In the genomic region with DNA sequence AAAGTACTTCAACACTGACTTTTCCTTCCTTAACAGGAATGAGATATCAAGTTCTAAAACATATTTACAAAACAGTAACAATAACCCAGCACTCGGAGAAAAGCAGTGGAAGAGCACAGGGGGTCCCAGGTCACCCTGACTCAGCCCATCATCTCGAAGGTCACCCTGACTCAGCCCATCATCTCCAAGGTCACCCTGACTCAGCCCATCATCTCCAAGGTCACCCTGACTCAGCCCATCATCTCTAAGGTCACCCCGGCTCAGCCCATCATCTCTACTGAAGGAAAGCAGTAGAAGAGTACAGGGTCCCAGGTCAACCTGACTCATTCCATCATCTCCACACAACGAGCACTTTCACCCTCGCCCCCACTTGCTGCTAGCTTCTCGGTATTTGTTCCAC, we compare ENCODE assay signal across 12 mouse cellular contexts.
"Had no signal": no experiment of that assay in that cellular context is flagged by ENCODE, and none has a peak within 500 bp of the region (broad histone marks: within the 10 kb centered on the region; RNA-seq: fewer than 3 reads in every experiment).

No protein-coding gene starts in this region.

- DNase-seq: lung, embryonic 14.5 days; lung, postnatal 10 days; lung, postnatal 4 days; midbrain, embryonic 14.5 days; retina, postnatal 1 day; right cerebral cortex, adult 18-20 months; right cerebral cortex, postnatal 25 days; right cerebral cortex, postnatal 4 days; spleen, adult 18-20 months; thymus, adult 18-20 months; thymus, postnatal 14 days; thymus, postnatal 36 days had no signal
